Mouse (Mus musculus): Measurements from ENCODE around the gene Mcpt2. TPM values are rescaled to one million over a fixed set of nuclear protein-coding genes. Genes with fewer than 3 reads are reported as not detected.

Gene Mcpt2
- polyA plus RNA-seq, 1 experiment from 2014 or later, result not detected

DNA sequence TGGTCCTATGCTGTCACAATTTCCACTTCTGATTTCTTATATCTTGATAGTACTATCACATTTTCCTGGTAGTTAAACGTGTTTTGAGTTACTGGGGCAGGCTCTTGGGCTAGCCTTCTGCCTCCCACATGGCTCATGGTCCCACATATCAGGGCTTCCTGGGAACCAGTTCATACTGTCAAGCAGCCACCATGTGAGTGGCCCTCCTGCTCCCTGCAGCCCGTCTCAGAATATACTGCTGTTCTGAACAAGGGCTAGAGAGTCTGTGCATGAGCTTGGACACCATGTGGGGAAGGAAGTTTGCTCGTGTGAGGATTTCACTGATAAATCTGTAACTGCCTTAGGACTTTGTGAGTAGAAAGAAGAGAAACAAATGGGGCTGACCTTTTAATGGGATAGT lies 44.9 kb downstream of the Mcpt2 start:
- Histone ChIP-seq H3K4me3 (no peak overlapping the region), H3K27me3 (no peaks in the 10 kb centered on the region), H3K36me3 (no peaks in the 10 kb centered on the region), H3K27ac (replicated peaks) (no peak overlapping the region), H3K4me1 (no peaks in the 10 kb centered on the region), H3K9ac (replicated peaks) (no peak overlapping the region), H3K4me2 (replicated peaks) (no peak overlapping the region), H3K9me3 (no peaks in the 10 kb centered on the region)
- 86% methylated on average over 3 of the region's 3 CpGs for WGBS
- ATAC-seq (ENCODE audit: low FRiP score, low read depth), result no peak

- Histone ChIP-seq H3K9me3 (no peaks in the 10 kb centered on the region), H3K36me3 (no peaks in the 10 kb centered on the region), H3K9ac (replicated peaks) (no peak overlapping the region), H3K4me2 (replicated peaks) (no peak overlapping the region), H3K27me3 (no peaks in the 10 kb centered on the region), H3K4me1 (no peaks in the 10 kb centered on the region), H3K4me3 (no peak overlapping the region), H3K27ac (replicated peaks) (no peak overlapping the region)
- WGBS, result 81% methylated on average over 2 of the region's 2 CpGs
- ATAC-seq (ENCODE audit: low FRiP score, low read depth), result no peak
Measured at GRCm38 (mm10) chr14:56093353-56093752, 51.5 kb downstream of the Mcpt2 start.

Small RNA genes lying within 50 kb of the gene (microRNA-seq; reads per million reads assigned to microRNA genes)
- gene Mir6949, result not detected

Other genes starting within 250 kb of the Mcpt2 start
- 20.2 and 24.0 TPM in 2 replicates for gene Nfatc4, start 218.9 kb upstream of the Mcpt2 start, polyA plus RNA-seq (2016; fragmentation: Nextera tagmentation; extraction: Ambion mirVana)
- gene Nynrin, start 188.0 kb upstream of the Mcpt2 start, polyA plus RNA-seq (2016; fragmentation: Nextera tagmentation; extraction: Ambion mirVana), result 27.6 and 28.0 TPM in 2 replicates
- gene Cbln3, start 157.6 kb upstream of the Mcpt2 start, polyA plus RNA-seq (2016; fragmentation: Nextera tagmentation; extraction: Ambion mirVana), result 0.12 and 0.15 TPM in 2 replicates
- 21.5 and 22.4 TPM in 2 replicates for gene Khnyn, start 157.1 kb upstream of the Mcpt2 start, polyA plus RNA-seq (2016; fragmentation: Nextera tagmentation; extraction: Ambion mirVana)
- 41.3 and 44.6 TPM in 2 replicates for gene Sdr39u1, start 141.7 kb upstream of the Mcpt2 start, polyA plus RNA-seq (2016; fragmentation: Nextera tagmentation; extraction: Ambion mirVana)
- not detected in 2 replicates for gene Cma1, start 97.4 kb upstream of the Mcpt2 start, polyA plus RNA-seq (2016; fragmentation: Nextera tagmentation; extraction: Ambion mirVana)
- not detected in 2 replicates for gene Cma2, start 91.1 kb upstream of the Mcpt2 start, polyA plus RNA-seq (2016; fragmentation: Nextera tagmentation; extraction: Ambion mirVana)
- not detected in 2 replicates for gene Mcpt1, start 24.1 kb upstream of the Mcpt2 start, polyA plus RNA-seq (2016; fragmentation: Nextera tagmentation; extraction: Ambion mirVana)
- not detected in 2 replicates for gene Mcpt9, start 11.5 kb upstream of the Mcpt2 start, polyA plus RNA-seq (2016; fragmentation: Nextera tagmentation; extraction: Ambion mirVana)
- gene Mcpt4, start 20.3 kb downstream of the Mcpt2 start, polyA plus RNA-seq (2016; fragmentation: Nextera tagmentation; extraction: Ambion mirVana), result not detected in 2 replicates
- not detected in 2 replicates for gene Mcpt8, start 43.2 kb downstream of the Mcpt2 start, polyA plus RNA-seq (2016; fragmentation: Nextera tagmentation; extraction: Ambion mirVana)
- gene Ctsg, start 60.5 kb downstream of the Mcpt2 start, polyA plus RNA-seq (2016; fragmentation: Nextera tagmentation; extraction: Ambion mirVana), result not detected in 2 replicates
- gene Gzme, start 78.6 kb downstream of the Mcpt2 start, polyA plus RNA-seq (2016; fragmentation: Nextera tagmentation; extraction: Ambion mirVana), result not detected in 2 replicates
- gene Gzmd, start 90.6 kb downstream of the Mcpt2 start, polyA plus RNA-seq (2016; fragmentation: Nextera tagmentation; extraction: Ambion mirVana), result not detected in 2 replicates
- not detected in 2 replicates for gene Gzmg, start 117.5 kb downstream of the Mcpt2 start, polyA plus RNA-seq (2016; fragmentation: Nextera tagmentation; extraction: Ambion mirVana)
- gene Gzmn, start 132.6 kb downstream of the Mcpt2 start, polyA plus RNA-seq (2016; fragmentation: Nextera tagmentation; extraction: Ambion mirVana), result not detected in 2 replicates
- not detected in 2 replicates for gene Gzmf, start 169.4 kb downstream of the Mcpt2 start, polyA plus RNA-seq (2016; fragmentation: Nextera tagmentation; extraction: Ambion mirVana)
- gene Gzmc, start 192.6 kb downstream of the Mcpt2 start, polyA plus RNA-seq (2016; fragmentation: Nextera tagmentation; extraction: Ambion mirVana), result 0.20 TPM in 1 of 2 replicates, not detected in the other
- not detected in 2 replicates for gene Gzmb, start 220.2 kb downstream of the Mcpt2 start, polyA plus RNA-seq (2016; fragmentation: Nextera tagmentation; extraction: Ambion mirVana)

All from midbrain, embryonic 12.5 days (tissue).